Mouse (Mus musculus): ENCODE measurements at regions not wholly inside any gene's neighbourhood (a gene's known extent, or its start where the extent isn't known, plus 50 kb on each side); places are given as distances from the start of the nearest gene placed in this dataset.

- TF ChIP-seq CTCF (IDR thresholded peaks at IDR 0.05; ENCODE audit: control insufficient read depth, insufficient read depth, insufficient read length) (no peak), CEBPB (IDR thresholded peaks at IDR 0.05; ENCODE audit: low read depth) (no peak), USF1 (IDR thresholded peaks at IDR 0.05; ENCODE audit: low read depth) (no peak), MYOG (IDR thresholded peaks at IDR 0.05; ENCODE audit: control insufficient read depth, extremely low read depth, insufficient read length) (no peak), MAX (IDR thresholded peaks at IDR 0.05) (no peak), MYOD1 (IDR thresholded peaks at IDR 0.05; ENCODE audit: control insufficient read depth, insufficient read length, low read depth) (no peak)
These were observed 90.3 kb upstream of the Kdm8 start for GRCm38 (mm10) chr7:125354211-125354610.

Data from C2C12 (cell line).